Mouse (Mus musculus): Measurements from ENCODE around the gene Rspry1. TPM values are rescaled to one million over a fixed set of nuclear protein-coding genes. Genes with fewer than 3 reads are reported as not detected.
A peak's percentile ranks its signal among the peaks of the same experiment; 100 is the strongest.

The Rspry1 gene
- polyA plus RNA-seq, 2 experiments: 20.0 to 36.1 TPM

DNA sequence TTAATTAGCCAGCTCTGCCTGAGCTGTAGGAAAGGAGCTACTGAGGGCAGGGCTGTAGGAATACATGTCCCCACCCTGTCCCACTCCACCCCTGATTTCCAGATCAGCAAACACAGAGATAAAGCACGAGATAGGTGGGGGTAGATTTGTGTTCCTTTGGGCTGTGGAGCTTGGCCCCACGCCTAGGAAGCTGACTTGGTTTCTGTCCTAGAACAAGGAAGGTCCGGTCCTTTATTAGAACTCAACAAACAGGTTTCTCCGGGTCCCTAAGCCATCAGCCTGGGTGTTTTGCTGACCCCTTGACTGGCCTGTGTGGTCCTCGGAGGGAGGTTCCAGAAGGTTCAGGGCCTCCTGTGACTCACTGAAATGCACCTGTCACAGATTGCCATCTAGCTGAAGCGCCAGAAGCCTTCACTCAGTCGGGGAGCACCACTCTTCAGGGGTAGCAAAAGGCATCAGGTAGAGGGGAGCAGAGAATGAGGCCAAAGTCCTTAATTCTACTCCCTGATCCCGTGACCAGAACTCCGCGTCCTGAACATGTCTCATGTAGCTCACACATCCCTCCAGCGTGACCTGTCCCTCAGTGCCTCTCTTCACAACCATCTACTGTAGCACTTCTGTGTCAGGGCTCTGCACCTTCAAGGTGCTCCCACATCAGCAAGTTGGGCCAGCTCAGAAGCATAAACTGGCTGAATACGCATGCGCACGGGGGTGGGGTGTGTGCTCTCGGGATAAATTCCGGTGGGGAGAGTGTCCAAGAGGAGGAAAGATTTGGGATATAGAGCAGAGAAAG is 81.2 kb downstream of the Rspry1 start:
- H3K4me2 ChIP-seq (replicated peaks; ENCODE audit: low read depth, low read length, severe bottlenecking): no peak overlapping the region
- H3K4me3 ChIP-seq (replicated peaks; ENCODE audit: low read length): no peak overlapping the region
- DNase-seq (ENCODE audit: low spot score) (no peak), ATAC-seq (ENCODE audit: low FRiP score, low read depth) (no peak)
- H3K9ac ChIP-seq (ENCODE audit: low read depth, low read length, severe bottlenecking): no peak overlapping the region
- 81% methylated on average over 16 of the region's 16 CpGs for WGBS
- no peaks in the 10 kb centered on the region for H3K9me3 ChIP-seq (ENCODE audit: control insufficient read depth, low read length)
- no peak overlapping the region for H3K27ac ChIP-seq (replicated peaks; ENCODE audit: low read depth, low read length)
- H3K36me3 ChIP-seq (ENCODE audit: control insufficient read depth, insufficient read depth, low read length): no peaks in the 10 kb centered on the region
- H3K4me1 ChIP-seq (ENCODE audit: control insufficient read depth, insufficient read depth, low read length): no peaks in the 10 kb centered on the region
- H3K27me3 ChIP-seq (ENCODE audit: control insufficient read depth, insufficient read depth, low read length): no peaks in the 10 kb centered on the region
- TF ChIP-seq POLR2A (IDR thresholded peaks at IDR 0.05; ENCODE audit: borderline replicate concordance, extremely low read depth, insufficient read depth, insufficient read length): no peak

DNA sequence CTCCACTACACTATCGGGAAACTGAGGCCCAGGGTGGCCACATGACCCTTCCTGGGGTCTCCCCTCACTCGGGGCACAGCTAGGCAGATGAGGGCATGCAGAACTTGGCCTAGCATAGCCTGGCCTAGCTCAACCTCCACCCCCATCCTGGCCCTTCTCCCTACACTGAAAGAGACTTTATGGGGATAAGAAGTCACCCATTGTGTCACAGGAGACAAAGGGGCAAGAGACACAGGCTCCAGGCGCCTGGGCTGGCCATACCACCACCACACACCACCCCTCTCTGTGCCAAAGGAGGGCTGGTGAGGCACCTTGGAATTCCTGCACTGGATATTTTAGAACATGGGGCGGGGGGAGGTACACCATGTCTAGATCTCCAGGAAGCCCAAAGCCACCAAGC is 82.5 kb downstream of the Rspry1 start:
- Histone ChIP-seq H3K27me3 (ENCODE audit: control insufficient read depth, insufficient read depth, low read length) (no peaks in the 10 kb centered on the region), H3K36me3 (ENCODE audit: control insufficient read depth, insufficient read depth, low read length) (no peaks in the 10 kb centered on the region), H3K4me1 (ENCODE audit: control insufficient read depth, insufficient read depth, low read length) (no peaks in the 10 kb centered on the region), H3K27ac (replicated peaks; ENCODE audit: low read depth, low read length) (no peak overlapping the region), H3K9ac (ENCODE audit: low read depth, low read length, severe bottlenecking) (no peak overlapping the region), H3K9me3 (ENCODE audit: control insufficient read depth, low read length) (no peaks in the 10 kb centered on the region), H3K4me3 (replicated peaks; ENCODE audit: low read length) (no peak overlapping the region), H3K4me2 (replicated peaks; ENCODE audit: low read depth, low read length, severe bottlenecking) (no peak overlapping the region)
- WGBS: 77% methylated on average over 4 of the region's 4 CpGs
- ATAC-seq (ENCODE audit: low FRiP score, low read depth) (no peak), DNase-seq (ENCODE audit: low spot score) (no peak)
- TF ChIP-seq POLR2A (IDR thresholded peaks at IDR 0.05; ENCODE audit: borderline replicate concordance, extremely low read depth, insufficient read depth, insufficient read length): no peak

DNA sequence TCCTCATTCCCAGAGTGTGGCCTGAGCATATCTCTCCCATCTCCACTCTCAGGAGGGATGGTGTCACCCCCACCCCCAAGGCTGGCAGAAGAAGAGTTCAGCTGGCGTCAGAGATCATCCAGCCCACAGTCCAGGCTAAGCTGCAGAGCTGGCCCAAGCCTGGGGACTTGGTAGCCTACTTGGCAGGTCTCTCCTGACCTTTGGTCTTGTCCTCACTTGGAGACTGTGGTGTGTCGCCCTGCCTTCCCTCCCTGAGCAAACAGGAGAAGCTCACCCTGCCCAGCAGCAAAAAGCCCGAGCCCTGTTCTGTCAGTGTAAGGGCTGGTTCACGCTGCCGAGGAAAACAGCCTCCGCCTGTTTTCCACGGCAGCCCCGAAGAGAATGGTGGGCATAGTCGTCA is 84.2 kb downstream of the Rspry1 start:
- WGBS: 70% methylated on average over 9 of the region's 9 CpGs
- Histone ChIP-seq H3K27ac (replicated peaks; ENCODE audit: low read depth, low read length) (no peak overlapping the region), H3K36me3 (ENCODE audit: control insufficient read depth, insufficient read depth, low read length) (no peaks in the 10 kb centered on the region), H3K9me3 (ENCODE audit: control insufficient read depth, low read length) (no peaks in the 10 kb centered on the region), H3K4me3 (replicated peaks; ENCODE audit: low read length) (no peak overlapping the region), H3K4me1 (ENCODE audit: control insufficient read depth, insufficient read depth, low read length) (no peaks in the 10 kb centered on the region), H3K4me2 (replicated peaks; ENCODE audit: low read depth, low read length, severe bottlenecking) (no peak overlapping the region), H3K9ac (ENCODE audit: low read depth, low read length, severe bottlenecking) (no peak overlapping the region), H3K27me3 (ENCODE audit: control insufficient read depth, insufficient read depth, low read length) (no peaks in the 10 kb centered on the region)
- TF ChIP-seq POLR2A (IDR thresholded peaks at IDR 0.05; ENCODE audit: borderline replicate concordance, extremely low read depth, insufficient read depth, insufficient read length): no peak
- DNase-seq (ENCODE audit: low spot score) (no peak), ATAC-seq (ENCODE audit: low FRiP score, low read depth) (no peak)

DNA sequence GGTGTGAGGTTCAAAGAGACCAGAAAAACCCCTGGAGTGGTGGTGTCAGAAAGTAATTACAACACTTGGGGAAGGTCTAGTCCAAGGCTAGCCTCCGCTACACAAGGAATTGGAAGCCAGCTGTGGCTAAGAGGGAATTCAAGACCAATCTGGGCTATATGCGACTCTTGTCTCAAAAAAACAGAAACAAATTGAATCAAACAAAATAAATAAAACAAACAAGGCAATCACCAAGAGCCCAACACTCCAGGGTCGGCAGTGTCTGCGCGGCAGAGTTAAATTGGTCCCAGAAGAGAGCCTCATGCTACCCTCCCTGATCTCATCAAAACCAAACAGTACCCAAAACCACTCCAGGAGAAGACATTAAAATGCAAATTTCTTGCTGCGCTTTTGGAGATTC is 93.0 kb downstream of the Rspry1 start:
- no peak overlapping the region for H3K9ac ChIP-seq (ENCODE audit: low read depth, low read length, severe bottlenecking)
- 2% methylated on average over 6 of the region's 6 CpGs for WGBS
- TF ChIP-seq POLR2A (IDR thresholded peaks at IDR 0.05; ENCODE audit: borderline replicate concordance, extremely low read depth, insufficient read depth, insufficient read length): no peak
- H3K4me2 ChIP-seq (replicated peaks; ENCODE audit: low read depth, low read length, severe bottlenecking): no peak overlapping the region
- H3K4me1 ChIP-seq (ENCODE audit: control insufficient read depth, insufficient read depth, low read length): peaks cover 3% of the 10 kb centered on the region; the same call in 1 of the 2 replicates
- peaks cover 51% of the 10 kb centered on the region for H3K27me3 ChIP-seq (ENCODE audit: control insufficient read depth, insufficient read depth, low read length)
- no peaks in the 10 kb centered on the region for H3K9me3 ChIP-seq (ENCODE audit: control insufficient read depth, low read length)
- H3K27ac ChIP-seq (replicated peaks; ENCODE audit: low read depth, low read length): no peak overlapping the region
- no peaks in the 10 kb centered on the region for H3K36me3 ChIP-seq (ENCODE audit: control insufficient read depth, insufficient read depth, low read length)
- no peak for ATAC-seq (ENCODE audit: low FRiP score, low read depth)
- no peak for DNase-seq (ENCODE audit: low spot score)
- H3K4me3 ChIP-seq (replicated peaks; ENCODE audit: low read length): no peak overlapping the region

DNA sequence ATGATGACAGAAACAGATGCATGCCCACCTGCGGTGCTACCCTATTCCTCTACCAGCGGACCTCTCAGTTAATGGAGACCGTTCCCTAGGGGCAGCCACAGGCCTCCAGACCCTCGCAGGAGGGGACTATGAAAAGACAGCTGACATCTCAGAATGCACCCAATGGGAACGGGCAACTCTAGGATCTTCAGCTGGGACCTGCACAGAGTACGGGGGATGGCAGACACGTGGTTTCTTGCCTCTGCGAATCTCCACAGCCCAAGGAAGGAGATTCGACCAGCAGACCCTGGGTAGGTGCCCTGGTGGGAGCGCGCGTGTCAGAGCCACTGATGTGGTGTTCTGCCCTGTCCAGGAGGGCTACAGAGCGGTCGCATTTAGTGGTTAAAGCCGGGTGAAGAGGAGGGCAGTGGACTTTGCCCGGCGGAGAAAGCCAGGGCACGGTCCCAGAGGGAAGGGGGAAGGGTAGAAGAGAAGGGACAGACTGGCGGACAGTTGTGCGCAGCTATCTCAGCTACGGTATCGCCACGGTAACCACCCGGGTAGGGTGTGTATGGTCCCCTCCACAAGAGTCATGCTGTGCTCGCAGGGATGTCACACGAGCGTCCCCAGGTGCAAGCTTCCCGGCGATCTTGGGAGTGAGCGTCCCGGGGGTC is 93.7 kb downstream of the Rspry1 start:
- Histone ChIP-seq H3K4me1 (ENCODE audit: control insufficient read depth, insufficient read depth, low read length) (peaks cover 3% of the 10 kb centered on the region; the same call in 1 of the 2 replicates), H3K4me3 (replicated peaks; ENCODE audit: low read length) (peak overlapping the region; percentile 41), H3K27ac (replicated peaks; ENCODE audit: low read depth, low read length) (no peak overlapping the region), H3K27me3 (ENCODE audit: control insufficient read depth, insufficient read depth, low read length) (peaks cover 51% of the 10 kb centered on the region), H3K9ac (ENCODE audit: low read depth, low read length, severe bottlenecking) (0 out of 2 replicates have a peak overlapping the region, but pooled peaks have one; percentile 16), H3K9me3 (ENCODE audit: control insufficient read depth, low read length) (no peaks in the 10 kb centered on the region), H3K36me3 (ENCODE audit: control insufficient read depth, insufficient read depth, low read length) (no peaks in the 10 kb centered on the region), H3K4me2 (replicated peaks; ENCODE audit: low read depth, low read length, severe bottlenecking) (peak overlapping the region; percentile 76)
- TF ChIP-seq POLR2A (IDR thresholded peaks at IDR 0.05; ENCODE audit: borderline replicate concordance, extremely low read depth, insufficient read depth, insufficient read length): no peak
- ATAC-seq (ENCODE audit: low FRiP score, low read depth) (peak; percentile 24; the same call in 1 of the 2 replicates), DNase-seq (ENCODE audit: low spot score) (no peak)
- under 1% methylated on average over 30 of the region's 31 CpGs for WGBS

Measured in limb, embryonic 14.5 days (tissue).